Mouse (Mus musculus) megakaryocyte, embryonic 14.5 days (primary cell): ENCODE measurements around the gene Nt5dc1. TPM values are rescaled to one million over a fixed set of nuclear protein-coding genes. Genes with fewer than 3 reads are reported as not detected.

Source experiments
- H3K27me3 ChIP-seq: replicated peaks from 2 replicates; pipeline ENCODE3; 2012; ENCODE audit warnings: inconsistent platforms
- H3K36me3 ChIP-seq: replicated peaks from 2 replicates; pipeline ENCODE3; 2012; ENCODE audit warnings: low read length, inconsistent platforms, mixed read lengths
- H3K4me1 ChIP-seq: 2 replicates; pipeline ENCODE4 v1.6.1; 2012; ENCODE audit warnings: inconsistent platforms
- H3K4me3 ChIP-seq: replicated peaks from 2 replicates; pipeline ENCODE3; 2012; ENCODE audit warnings: moderate library complexity, mild to moderate bottlenecking, inconsistent platforms
- H3K9me3 ChIP-seq: 2 replicates; pipeline ENCODE4 v1.6.1; 2012; ENCODE audit warnings: inconsistent platforms
- FLI1 ChIP-seq: IDR thresholded peaks from 2 replicates; pipeline ENCODE4 v1.6.1; 2012; ENCODE audit warnings: low read length, inconsistent platforms, mixed read lengths
- GATA1 ChIP-seq: IDR thresholded peaks from 3 replicates; pipeline ENCODE4 v1.6.1; 2012; ENCODE audit warnings: mixed read lengths, low read length, inconsistent platforms, borderline replicate concordance
- polyA plus RNA-seq: library from polyadenylated mRNA; stranded (reverse); fragments of >175 nt; gene quantifications from 2 replicates; pipeline ENCODE4 v1.2.3, GENCODE M21; 2012; ENCODE audit warnings: low replicate concordance; ENCODE audit not compliant: insufficient read depth

Nt5dc1 gene
- polyA plus RNA-seq, 1 experiment, result 0.58 TPM

- H3K36me3 ChIP-seq, result peaks cover 68% of the 10 kb centered on the region
These were observed 101.1 kb downstream of the Nt5dc1 start for GRCm38 (mm10) chr10:34317217-34317606.

GRCm38 (mm10) chr10:34316571-34317216, 101.7 kb downstream of the Nt5dc1 start:
- no peaks in the 10 kb centered on the region for H3K9me3 ChIP-seq
- no peak overlapping the region for H3K4me3 ChIP-seq
- TF ChIP-seq GATA1 (no peak), FLI1 (no peak)
- H3K4me1 ChIP-seq, result peaks cover 21% of the 10 kb centered on the region
- no peaks in the 10 kb centered on the region for H3K27me3 ChIP-seq
- H3K36me3 ChIP-seq, result peaks cover 68% of the 10 kb centered on the region

More at GRCm38 (mm10) chr10:34317217-34317606, 101.1 kb downstream of the Nt5dc1 start:
- Histone ChIP-seq H3K4me3 (no peak overlapping the region), H3K4me1 (peaks cover 21% of the 10 kb centered on the region), H3K27me3 (no peaks in the 10 kb centered on the region), H3K9me3 (no peaks in the 10 kb centered on the region)
- TF ChIP-seq FLI1 (no peak), GATA1 (no peak)

- Histone ChIP-seq H3K4me1 (peaks cover 19% of the 10 kb centered on the region), H3K4me3 (no peak overlapping the region), H3K27me3 (no peaks in the 10 kb centered on the region), H3K36me3 (peaks cover 77% of the 10 kb centered on the region), H3K9me3 (no peaks in the 10 kb centered on the region)
- no peak for TF ChIP-seq GATA1
- TF ChIP-seq FLI1, result no peak
These were observed 105.8 kb downstream of the Nt5dc1 start for GRCm38 (mm10) chr10:34312536-34312935.

GRCm38 (mm10) chr10:34309915-34310685, 108.3 kb downstream of the Nt5dc1 start:
- H3K4me3 ChIP-seq, result no peak overlapping the region
- TF ChIP-seq FLI1 (no peak), GATA1 (no peak)
- no peaks in the 10 kb centered on the region for H3K9me3 ChIP-seq
- H3K27me3 ChIP-seq, result no peaks in the 10 kb centered on the region
- peaks cover 67% of the 10 kb centered on the region for H3K36me3 ChIP-seq
- peaks cover 7% of the 10 kb centered on the region; the same call in 1 of the 2 replicates for H3K4me1 ChIP-seq

- Histone ChIP-seq H3K4me1 (peaks cover 7% of the 10 kb centered on the region; the same call in 1 of the 2 replicates), H3K4me3 (no peak overlapping the region), H3K36me3 (peaks cover 52% of the 10 kb centered on the region), H3K27me3 (no peaks in the 10 kb centered on the region), H3K9me3 (no peaks in the 10 kb centered on the region)
- no peak for TF ChIP-seq GATA1
- TF ChIP-seq FLI1, result no peak
These were observed 111.3 kb downstream of the Nt5dc1 start for GRCm38 (mm10) chr10:34307070-34307469.

GRCm38 (mm10) chr10:34300368-34300767, 118.0 kb downstream of the Nt5dc1 start:
- H3K36me3 ChIP-seq, result peaks cover 47% of the 10 kb centered on the region
- no peak for TF ChIP-seq GATA1
- TF ChIP-seq FLI1, result no peak
- H3K4me1 ChIP-seq, result peaks cover 36% of the 10 kb centered on the region
- no peaks in the 10 kb centered on the region for H3K27me3 ChIP-seq
- no peaks in the 10 kb centered on the region for H3K9me3 ChIP-seq
- H3K4me3 ChIP-seq, result no peak overlapping the region

- peaks cover 45% of the 10 kb centered on the region for H3K36me3 ChIP-seq
- TF ChIP-seq GATA1 (no peak), FLI1 (no peak)
- H3K27me3 ChIP-seq, result no peaks in the 10 kb centered on the region
- H3K4me1 ChIP-seq, result peaks cover 36% of the 10 kb centered on the region
- H3K9me3 ChIP-seq, result no peaks in the 10 kb centered on the region
- H3K4me3 ChIP-seq, result peak overlapping the region; percentile 94
These were observed 120.2 kb downstream of the Nt5dc1 start for GRCm38 (mm10) chr10:34297980-34298753.

- Histone ChIP-seq H3K4me1 (peaks cover 36% of the 10 kb centered on the region), H3K9me3 (no peaks in the 10 kb centered on the region), H3K4me3 (peak within 1 kb of the TSS; percentile 94), H3K27me3 (no peaks in the 10 kb centered on the region), H3K36me3 (peaks cover 41% of the 10 kb centered on the region)
- no peak for TF ChIP-seq FLI1
- TF ChIP-seq GATA1, result no peak
These were observed 120.9 kb downstream of the Nt5dc1 start, which contains the start of gene Tspyl4 for GRCm38 (mm10) chr10:34297299-34297979. Gene Tspyl4 (plus strand): TSS chr10:34297442.

GRCm38 (mm10) chr10:34296911-34297298, 121.4 kb downstream of the Nt5dc1 start:
- H3K36me3 ChIP-seq, result peaks cover 41% of the 10 kb centered on the region
- no peak for TF ChIP-seq GATA1
- TF ChIP-seq FLI1, result no peak
- no peaks in the 10 kb centered on the region for H3K27me3 ChIP-seq
- H3K4me1 ChIP-seq, result peaks cover 36% of the 10 kb centered on the region
- peak overlapping the region; percentile 94 for H3K4me3 ChIP-seq
- H3K9me3 ChIP-seq, result no peaks in the 10 kb centered on the region
